Mouse (Mus musculus): ENCODE results near the gene A930033H14Rik. TPM values are rescaled to one million over a fixed set of nuclear protein-coding genes. Genes with fewer than 3 reads are reported as not detected.
A peak's percentile ranks its signal among the peaks of the same experiment; 100 is the strongest.

The A930033H14Rik gene
- polyA plus RNA-seq, 1 experiment: 1.8 TPM

DNA sequence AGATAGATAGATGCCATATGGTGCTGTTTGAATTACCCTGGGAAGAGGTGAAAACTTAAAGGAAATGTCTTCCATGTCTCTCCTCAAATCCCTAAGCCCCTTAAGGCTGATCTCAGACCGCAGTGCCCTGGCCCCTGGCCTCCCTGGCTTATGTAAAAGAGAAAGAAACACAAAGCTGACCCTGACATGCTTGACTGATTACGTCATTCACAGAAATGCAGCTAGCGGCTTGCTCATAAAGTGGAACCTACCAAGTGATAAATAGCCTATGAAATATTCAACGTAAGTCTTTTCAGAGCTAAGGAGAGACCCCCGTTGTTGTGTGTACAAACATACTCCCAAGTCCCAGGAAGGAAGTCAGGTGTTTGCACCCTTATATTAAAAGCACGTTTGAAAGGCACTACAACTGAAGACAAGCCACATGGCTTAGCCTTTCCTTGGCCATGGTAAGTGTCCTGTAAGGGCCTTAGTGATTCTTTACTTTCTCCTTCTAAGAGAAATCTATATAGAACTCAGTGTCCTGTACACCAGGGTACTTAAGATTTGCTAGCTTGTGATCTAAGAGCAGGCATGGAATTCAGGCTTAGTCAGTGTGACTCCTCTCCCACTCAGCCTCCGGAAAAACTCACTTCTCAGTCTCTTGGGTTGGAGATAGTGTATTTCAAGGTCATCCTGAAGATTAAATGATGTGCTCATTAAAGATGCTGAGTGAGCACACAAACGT lies 8.1 kb downstream of the A930033H14Rik start:
- DNase-seq (ENCODE audit: extremely low spot score in 1 of 2, low spot score in 1 of 2): no peak

- no peak for DNase-seq (ENCODE audit: extremely low spot score in 1 of 2, low spot score in 1 of 2)
Measured at GRCm38 (mm10) chr10:69193721-69194120, 19.2 kb downstream of the A930033H14Rik start.

DNA sequence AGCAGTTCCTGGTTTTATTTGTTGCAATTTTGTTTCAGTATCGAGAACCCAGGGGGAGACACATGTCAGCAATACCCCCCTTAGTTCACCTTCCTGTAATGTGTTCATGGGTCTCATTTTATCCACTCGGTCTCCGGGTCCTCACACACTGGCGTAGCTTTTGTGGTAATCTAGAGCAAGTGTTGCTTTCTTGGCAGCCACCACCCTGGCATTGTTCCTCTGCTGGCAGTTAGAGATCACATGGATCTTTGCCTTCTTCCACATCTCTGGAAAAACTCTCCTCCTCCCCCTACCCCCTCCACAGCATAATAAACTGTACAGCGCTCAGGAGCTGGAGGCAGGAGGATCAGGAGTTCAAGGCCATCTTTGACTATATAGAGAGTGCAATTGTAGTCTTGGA lies 20.6 kb downstream of the A930033H14Rik start:
- DNase-seq (ENCODE audit: extremely low spot score in 1 of 2, low spot score in 1 of 2): no peak

DNA sequence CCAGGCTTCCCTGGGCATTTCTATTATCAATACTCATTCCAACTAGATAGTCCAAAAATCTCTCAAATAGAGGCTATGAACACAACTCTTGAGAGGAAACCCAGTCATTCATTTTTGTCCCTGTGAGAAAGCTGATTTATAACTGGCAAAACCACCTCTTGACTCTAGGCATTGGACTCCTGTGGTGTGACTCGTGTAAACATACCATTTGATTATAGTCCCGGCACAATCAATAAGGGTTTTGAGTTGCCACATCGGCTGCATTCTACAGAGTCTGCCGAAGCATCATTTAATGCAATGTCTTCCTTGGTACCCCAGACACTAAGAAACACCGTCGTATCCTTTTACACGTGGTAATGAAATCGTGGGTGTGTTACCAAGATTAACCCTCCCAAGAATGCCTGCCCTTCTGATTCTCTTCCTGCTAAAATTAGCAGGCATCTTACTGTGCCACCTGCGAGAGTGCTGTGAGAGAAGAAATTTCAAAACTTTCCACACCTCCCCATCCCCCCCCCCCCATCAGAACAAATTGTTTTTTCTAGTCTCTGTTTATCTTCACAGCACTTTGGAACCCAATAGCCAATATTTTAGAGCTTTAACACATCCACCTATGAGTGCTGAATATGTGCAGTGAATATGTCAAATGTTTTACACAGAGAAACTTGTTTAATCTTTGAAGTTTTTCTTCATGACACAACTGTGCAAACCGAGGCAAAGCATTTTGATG lies 22.3 kb downstream of the A930033H14Rik start:
- no peak for DNase-seq (ENCODE audit: extremely low spot score in 1 of 2, low spot score in 1 of 2)

GRCm38 (mm10) chr10:69187773-69188443 lies 25.0 kb downstream of the A930033H14Rik start:
- no peak for DNase-seq (ENCODE audit: extremely low spot score in 1 of 2, low spot score in 1 of 2)

GRCm38 (mm10) chr10:69185894-69186893 lies 26.7 kb downstream of the A930033H14Rik start:
- DNase-seq (ENCODE audit: extremely low spot score in 1 of 2, low spot score in 1 of 2): peak; percentile 38 to 80

DNA sequence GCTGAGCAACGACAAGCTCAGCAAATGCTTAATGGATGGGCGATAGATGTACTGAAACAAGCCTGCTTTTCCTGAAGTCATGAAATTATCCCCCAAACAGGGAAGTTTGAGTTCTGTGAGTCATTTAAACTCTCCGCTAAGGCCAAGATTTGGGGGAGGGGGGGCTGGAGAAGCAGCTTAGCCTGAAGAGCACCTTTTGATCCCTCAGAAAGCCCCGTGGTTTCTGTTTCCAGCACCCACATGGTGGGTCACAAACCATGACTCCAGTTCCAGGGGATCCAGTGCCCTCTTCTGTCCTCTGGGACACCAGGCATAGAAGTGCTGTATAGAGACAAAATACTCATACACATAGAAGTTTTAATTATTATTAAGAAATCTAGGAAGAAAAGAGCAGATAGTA lies 27.5 kb downstream of the A930033H14Rik start:
- no peak for DNase-seq (ENCODE audit: extremely low spot score in 1 of 2, low spot score in 1 of 2)

DNA sequence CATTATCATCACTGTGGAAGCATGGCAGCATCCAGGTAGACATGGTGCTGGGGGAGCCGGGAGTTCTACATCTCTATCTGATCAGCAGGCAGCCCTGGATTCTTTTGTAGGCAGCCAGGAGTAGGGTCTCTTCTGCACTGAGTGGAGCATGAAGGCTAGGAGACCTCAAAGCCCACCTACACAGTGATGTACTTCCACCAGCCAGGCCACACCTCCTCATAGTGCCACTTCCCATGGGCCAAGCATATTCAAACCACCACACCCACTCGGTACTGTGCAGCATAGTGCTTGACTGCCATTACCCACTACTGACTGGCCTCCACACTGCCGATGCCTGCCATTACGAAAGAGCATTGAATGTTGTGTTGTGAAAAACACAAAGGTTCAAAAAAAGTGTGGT lies 28.0 kb downstream of the A930033H14Rik start:
- no peak for DNase-seq (ENCODE audit: extremely low spot score in 1 of 2, low spot score in 1 of 2)

DNA sequence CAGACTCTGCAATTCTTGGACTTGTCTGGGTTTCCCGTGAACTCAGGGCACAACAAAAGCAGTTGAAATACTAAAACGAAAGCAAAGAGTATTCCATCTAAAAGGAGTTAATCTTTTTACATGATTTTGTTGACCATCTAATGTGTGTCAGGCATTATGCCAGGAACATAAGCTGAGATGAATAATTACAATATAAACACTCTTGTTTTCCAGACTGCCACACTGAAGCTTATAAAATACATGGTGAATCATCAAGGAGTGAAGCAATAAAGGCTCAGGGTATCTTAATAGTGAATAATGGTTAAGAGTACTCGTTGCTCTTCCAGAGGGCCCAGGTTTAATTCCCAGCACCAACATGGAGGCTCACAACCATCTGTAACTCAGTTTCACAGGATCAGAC lies 31.9 kb downstream of the A930033H14Rik start:
- no peak for DNase-seq (ENCODE audit: extremely low spot score in 1 of 2, low spot score in 1 of 2)

- no peak for DNase-seq (ENCODE audit: extremely low spot score in 1 of 2, low spot score in 1 of 2)
Measured at GRCm38 (mm10) chr10:69179341-69179740, 33.6 kb downstream of the A930033H14Rik start.

DNA sequence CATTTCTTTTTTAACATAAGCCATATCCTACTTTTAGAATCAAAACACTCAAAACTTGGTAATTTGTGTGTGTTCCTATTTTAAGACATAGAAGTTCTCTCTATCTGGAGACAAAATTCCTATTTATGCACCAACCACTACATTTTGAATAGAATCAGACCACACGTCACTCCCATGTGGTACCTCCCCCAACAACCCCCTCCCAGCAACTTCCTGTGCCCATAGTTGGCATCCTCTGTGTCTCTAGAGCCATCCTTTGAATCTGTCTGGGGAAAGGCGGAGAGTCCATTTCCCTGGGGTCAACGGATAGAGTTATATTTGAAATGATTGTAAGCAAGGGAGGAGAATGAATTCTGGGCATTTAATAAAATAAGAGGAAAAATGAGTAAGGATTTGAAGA lies 36.8 kb downstream of the A930033H14Rik start:
- no peak for DNase-seq (ENCODE audit: extremely low spot score in 1 of 2, low spot score in 1 of 2)

DNA sequence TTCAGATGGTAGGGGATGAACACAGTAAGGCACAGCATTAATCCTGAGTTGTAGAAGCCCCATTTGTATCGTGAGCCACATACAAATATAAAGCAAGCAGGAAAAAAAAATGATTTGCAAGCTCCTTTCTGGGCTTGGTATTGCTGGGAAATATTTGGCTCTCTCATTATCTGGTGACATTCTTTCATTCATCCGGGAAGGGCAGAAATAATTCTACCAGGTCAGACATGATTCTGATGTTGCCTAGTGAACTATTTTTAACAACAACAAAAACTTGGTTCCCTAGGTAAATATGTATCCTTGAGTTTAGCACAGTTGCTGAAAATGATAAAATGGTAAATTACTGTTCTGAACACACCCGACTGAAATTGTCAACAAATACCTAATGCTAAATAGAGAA lies 40.5 kb downstream of the A930033H14Rik start:
- no peak for DNase-seq (ENCODE audit: extremely low spot score in 1 of 2, low spot score in 1 of 2)

- no peak for DNase-seq (ENCODE audit: extremely low spot score in 1 of 2, low spot score in 1 of 2)
Measured at GRCm38 (mm10) chr10:69166514-69166913, 46.4 kb downstream of the A930033H14Rik start.

DNA sequence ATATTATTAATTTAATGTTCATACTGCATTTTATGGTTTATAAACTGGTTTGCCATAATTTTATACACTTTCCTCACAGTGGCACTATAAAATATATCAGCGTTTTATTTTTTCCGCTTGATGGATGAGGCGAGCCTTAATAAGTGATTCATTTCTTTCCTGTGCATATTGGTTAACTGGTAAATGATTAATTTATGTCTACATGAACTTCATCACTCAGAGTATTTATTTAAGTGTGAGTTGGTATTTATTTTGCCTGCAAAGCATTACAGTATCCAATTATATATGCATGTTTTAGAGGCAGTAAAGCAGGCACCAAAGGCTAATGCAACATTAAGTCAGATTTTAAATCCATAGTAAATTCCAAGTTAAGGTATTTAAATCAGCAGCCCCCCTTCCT lies 47.1 kb downstream of the A930033H14Rik start:
- no peak for DNase-seq (ENCODE audit: extremely low spot score in 1 of 2, low spot score in 1 of 2)

DNA sequence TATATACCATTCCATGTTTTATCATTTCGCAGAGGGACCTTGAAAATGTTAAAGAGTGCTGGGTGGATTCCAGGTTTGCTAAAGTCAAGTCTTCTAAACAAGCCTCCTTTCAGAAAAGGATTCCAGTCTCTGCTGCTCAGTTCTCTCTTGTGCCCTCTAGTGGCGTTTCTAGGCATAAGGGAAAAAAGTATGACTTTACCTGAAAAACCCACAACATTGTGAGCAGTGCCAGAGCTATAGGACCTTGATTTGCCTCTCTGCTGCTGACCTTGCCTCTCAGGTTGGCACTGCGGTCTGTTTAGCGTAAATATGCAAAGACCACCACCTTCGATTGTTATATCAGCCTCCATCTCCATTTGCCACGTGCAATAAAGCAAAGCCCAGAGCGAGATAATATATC lies 47.8 kb downstream of the A930033H14Rik start:
- peak in 1 of 2 experiments; percentile 72 for DNase-seq (ENCODE audit: extremely low spot score in 1 of 2, low spot score in 1 of 2)

DNA sequence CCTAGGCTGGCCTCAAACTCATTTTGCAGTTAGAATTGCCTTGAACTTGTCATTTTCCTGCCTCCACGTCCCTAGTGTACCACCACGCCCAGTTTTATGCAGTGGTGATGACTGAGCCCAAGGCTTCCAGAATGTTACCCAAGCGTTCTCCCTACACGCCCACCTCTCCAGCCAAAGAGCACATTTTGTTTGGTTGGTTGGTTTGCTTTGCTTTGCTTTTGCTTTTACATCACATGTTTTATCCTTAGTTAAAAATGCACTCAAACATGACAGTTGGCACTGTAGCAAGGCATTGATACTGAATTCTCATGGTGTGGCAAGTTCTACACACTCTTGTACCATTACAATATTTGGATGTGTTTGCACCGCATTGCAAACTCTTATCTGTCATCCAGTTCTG lies 49.7 kb downstream of the A930033H14Rik start:
- DNase-seq (ENCODE audit: extremely low spot score in 1 of 2, low spot score in 1 of 2): no peak

DNA sequence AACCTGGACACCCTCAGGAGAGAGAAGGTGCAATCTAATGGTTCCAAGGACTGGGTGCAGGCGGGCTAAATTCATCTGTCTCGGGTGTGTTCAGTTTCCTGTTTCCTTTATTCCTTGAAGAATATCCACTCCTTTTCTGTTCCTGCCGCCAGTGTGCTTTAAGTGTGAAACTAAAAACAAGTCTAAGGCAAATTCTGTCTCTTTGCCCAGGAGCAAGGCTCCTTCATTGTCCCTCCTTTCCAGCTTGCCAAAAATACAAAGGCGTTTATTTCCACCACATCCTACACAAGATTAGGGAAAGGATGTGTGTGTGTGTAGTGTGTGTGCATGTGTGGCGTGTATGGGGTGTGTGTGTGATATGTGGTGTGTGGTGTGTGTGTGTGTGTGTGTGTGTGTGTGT lies 50.3 kb downstream of the A930033H14Rik start:
- no peak for DNase-seq (ENCODE audit: extremely low spot score in 1 of 2, low spot score in 1 of 2)

DNA sequence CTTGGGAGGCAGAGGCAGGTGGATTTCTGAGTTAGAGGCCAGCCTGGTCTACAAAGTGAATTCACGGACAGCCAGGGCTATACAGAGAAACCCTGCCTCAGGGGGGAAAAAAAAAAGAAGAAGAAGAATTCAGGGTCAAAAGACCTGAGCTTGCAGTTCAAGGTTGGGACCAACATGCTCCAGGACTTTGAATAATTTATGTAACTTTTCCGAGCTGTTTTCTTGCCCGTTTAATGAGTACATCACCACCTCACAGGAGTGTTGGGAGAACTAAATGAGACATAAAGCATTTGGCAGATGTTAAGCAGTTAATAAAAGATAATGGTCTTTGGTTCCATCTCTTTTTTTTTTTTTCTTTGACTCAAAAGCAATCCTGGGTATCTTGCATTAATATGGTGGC lies 51.4 kb downstream of the A930033H14Rik start:
- no peak for DNase-seq (ENCODE audit: extremely low spot score in 1 of 2, low spot score in 1 of 2)

DNA sequence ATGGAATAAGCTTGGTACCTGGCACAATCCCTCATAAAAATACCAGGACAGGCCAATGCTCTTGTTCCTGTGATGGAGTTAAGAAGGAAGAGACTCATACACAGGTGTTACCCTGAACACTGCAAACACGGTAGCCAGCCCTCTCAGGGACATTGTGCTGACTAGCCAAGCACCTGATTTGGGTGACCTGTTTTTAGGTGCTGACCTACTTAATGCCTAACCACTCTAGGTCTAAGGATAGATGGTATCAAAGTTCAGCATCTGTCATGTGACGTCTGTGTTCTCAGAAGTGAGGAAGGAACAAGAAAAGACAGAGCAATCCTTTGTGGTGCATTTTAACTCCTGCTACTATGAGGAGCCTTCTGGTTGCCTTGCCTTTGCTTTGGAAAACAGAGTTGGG lies 52.0 kb downstream of the A930033H14Rik start:
- no peak for DNase-seq (ENCODE audit: extremely low spot score in 1 of 2, low spot score in 1 of 2)

All from frontal cortex, adult 2 months (tissue).